Mouse (Mus musculus) cerebellum, adult 2 months (tissue): ENCODE data around the gene Psmd11.

Source experiments
- CTCF ChIP-seq: fragments of 200-500 bp; IDR thresholded peaks from 2 replicates; pipeline ENCODE4 v1.5.1; 2011; ENCODE audit warnings: low read depth, mild to moderate bottlenecking, control low read depth, low read length, moderate library complexity, borderline replicate concordance; ENCODE audit not compliant: insufficient read depth
- POLR2A ChIP-seq: fragments of 200-500 bp; IDR thresholded peaks from 2 replicates; pipeline ENCODE4 v1.6.1; 2011; ENCODE audit warnings: low read length, control low read depth, borderline replicate concordance; ENCODE audit not compliant: insufficient read depth

GRCm38 (mm10) chr11:80513796-80514195 lies 85.4 kb downstream of the Psmd11 start:
- no peak for TF ChIP-seq POLR2A
- no peak for TF ChIP-seq CTCF
